Mouse (Mus musculus) MN1 (cell line): ENCODE results near the gene Postn.

ENCODE experiments used
- DNase-seq: peaks from one replicate; pipeline ENCODE4 v3.0.0-alpha.2; 2016; ENCODE audit warnings: low spot score

Postn gene

GRCm38 (mm10) chr3:54420189-54420928, 59.5 kb downstream of the Postn start:
- DNase-seq, result no peak

GRCm38 (mm10) chr3:54420983-54421382, 60.1 kb downstream of the Postn start:
- DNase-seq, result no peak

GRCm38 (mm10) chr3:54421666-54422065, 60.8 kb downstream of the Postn start:
- no peak for DNase-seq

- DNase-seq, result no peak
Observed at GRCm38 (mm10) chr3:54424146-54424545, 63.2 kb downstream of the Postn start.

- no peak for DNase-seq
Observed at GRCm38 (mm10) chr3:54431663-54432062, 70.8 kb downstream of the Postn start.

GRCm38 (mm10) chr3:54432167-54432566, 71.3 kb downstream of the Postn start:
- no peak for DNase-seq

- DNase-seq, result no peak
Observed at GRCm38 (mm10) chr3:54432605-54433004, 71.7 kb downstream of the Postn start.

GRCm38 (mm10) chr3:54434571-54434970, 73.7 kb downstream of the Postn start:
- DNase-seq, result no peak

- no peak for DNase-seq
Observed at GRCm38 (mm10) chr3:54436373-54436964, 75.6 kb downstream of the Postn start.
